In the genomic region with DNA sequence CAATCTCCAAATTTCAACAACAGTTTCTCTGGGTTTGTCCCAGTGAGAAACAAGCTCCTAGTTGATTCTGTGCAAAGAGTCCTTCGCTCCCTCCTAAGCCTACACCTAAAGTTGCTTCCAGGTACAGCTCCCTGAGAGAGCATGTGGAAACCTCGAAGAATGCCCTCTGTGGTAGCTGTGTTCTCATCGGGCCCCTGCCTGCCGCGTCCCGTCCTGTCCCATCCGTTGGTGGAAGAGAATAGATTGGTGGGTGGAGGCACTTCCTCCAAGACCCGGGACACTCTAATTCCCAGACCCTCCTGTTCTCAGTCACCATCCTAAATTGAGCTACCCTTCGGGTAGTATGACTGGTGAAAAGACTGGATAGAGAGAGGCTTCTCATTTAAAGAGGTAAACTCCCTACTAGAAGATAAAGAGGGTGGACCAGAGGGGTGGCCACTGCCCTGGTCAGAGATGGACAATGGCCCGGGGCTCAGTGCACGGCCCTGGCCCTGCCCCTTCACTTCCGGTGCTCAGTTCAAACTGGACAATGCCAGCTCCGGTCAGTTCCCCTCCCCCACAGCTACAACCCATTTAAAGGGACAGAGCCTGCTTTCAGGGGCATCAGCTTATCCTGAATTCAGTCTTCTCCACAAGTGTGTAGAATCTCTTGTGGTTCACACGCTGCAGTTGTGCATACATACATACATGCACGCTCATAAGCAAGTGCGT, we compare ENCODE assay signal across 11 mouse cellular contexts. TPM values are rescaled to one million over a fixed set of nuclear protein-coding genes. Genes with fewer than 3 reads are reported as not detected.
DNase-seq lines count a peak whose midpoint lies in the region; ATAC-seq and TF ChIP-seq lines count a peak whose summit lies in the region.
"Had no signal": no experiment of that assay in that cellular context is flagged by ENCODE, and none has a peak within 500 bp of the region (broad histone marks: within the 10 kb centered on the region; RNA-seq: fewer than 3 reads in every experiment).

No protein-coding gene starts in this region.

- H3K4me3 ChIP-seq in testis, adult 2 months (ENCODE audit: control insufficient read depth, low read depth, low read length): peak overlapping the region; percentile 32
- peak overlapping the region; percentile 16 for H3K4me3 ChIP-seq in forebrain, embryonic 14.5 days (ENCODE audit: low read depth, low read length)

- ATAC-seq in forebrain, embryonic 14.5 days: no peak
- 0 out of 2 replicates have a peak, but pooled peaks have one; percentile 12 for ATAC-seq in megakaryocyte-erythroid progenitor cell, adult 5-6 weeks (replicated peaks; ENCODE audit: low FRiP score, low TSS enrichment, poor library complexity, severe bottlenecking)
- no peak for ATAC-seq in erythroblast, adult 5-6 weeks (replicated peaks; ENCODE audit: low FRiP score, poor library complexity, severe bottlenecking)

- TF ChIP-seq POLR2A in testis, adult 2 months (IDR thresholded peaks at IDR 0.05; ENCODE audit: control insufficient read depth, low read depth, low read length): no peak

- H3K27ac ChIP-seq in testis, adult 2 months (ENCODE audit: control insufficient read depth, insufficient read depth, low read depth, low read length): no peak overlapping the region
- H3K27ac ChIP-seq in forebrain, embryonic 14.5 days (ENCODE audit: low read depth, low read length): 0 out of 2 replicates have a peak overlapping the region, but pooled peaks have one; percentile 44

- peaks cover 37% of the 10 kb centered on the region for H3K4me1 ChIP-seq in testis, adult 2 months (ENCODE audit: control insufficient read depth, insufficient read depth, low read length)
- H3K4me1 ChIP-seq in forebrain, embryonic 14.5 days (ENCODE audit: control insufficient read depth, insufficient read depth, low read length): peaks cover 14% of the 10 kb centered on the region

- H3K36me3 ChIP-seq in testis, adult 2 months (ENCODE audit: control insufficient read depth, insufficient read depth, low read length): no peaks in the 10 kb centered on the region
- H3K36me3 ChIP-seq in forebrain, embryonic 14.5 days (ENCODE audit: control insufficient read depth, insufficient read depth, low read length): no peaks in the 10 kb centered on the region

- intact Hi-C loops in heart, postnatal 14 days (cut with DNase I): no loop called here

- TF ChIP-seq CTCF in testis, adult 2 months (IDR thresholded peaks at IDR 0.05; ENCODE audit: control insufficient read depth, insufficient read depth, insufficient replicate concordance, low read depth, low read length): no peak

- no peak overlapping the region for H3K9ac ChIP-seq in forebrain, embryonic 14.5 days (ENCODE audit: low read length)

- peak overlapping the region; percentile 50 for H3K4me2 ChIP-seq in forebrain, embryonic 14.5 days (ENCODE audit: low read length)

- H3K27me3 ChIP-seq in testis, adult 2 months (ENCODE audit: control insufficient read depth, insufficient read depth, low read length): peaks cover 4% of the 10 kb centered on the region; the same call in 1 of the 2 replicates
- peaks cover 17% of the 10 kb centered on the region for H3K27me3 ChIP-seq in forebrain, embryonic 14.5 days (replicated peaks; ENCODE audit: control insufficient read depth, insufficient read depth, low read length)

- no peak for DNase-seq in testis, postnatal 10 days (ENCODE audit: low spot score)
- DNase-seq in forebrain, embryonic 14.5 days (ENCODE audit: low spot score): peak; percentile 43
- no peak for DNase-seq in urinary bladder, postnatal 14 days (ENCODE audit: low spot score)
- DNase-seq in heart, adult 11 months: no peak
- no peak for DNase-seq in heart, postnatal 14 days

- H3K9me3 ChIP-seq in forebrain, embryonic 14.5 days (replicated peaks; ENCODE audit: control insufficient read depth, low read length): no peaks in the 10 kb centered on the region

- 2% methylated on average over 16 of the region's 16 CpGs for WGBS in forebrain, embryonic 14.5 days

RNA-seq across cellular contexts. Expression of gene Lin28a, which starts 1.2 kb away (rescaled TPM):
- polyA plus RNA-seq in testis, adult 2 months (2012; rRNA removed): 1.2 TPM in 2 replicates
- polyA plus RNA-seq in forebrain, embryonic 14.5 days (2014; fragmentation: Nextera tagmentation; extraction: Ambion mirVana): not detected in 2 replicates
- not detected in 2 replicates for total RNA-seq in megakaryocyte-erythroid progenitor cell, adult 5-6 weeks (2014; fragmentation: Nextera tagmentation)
- 0.23 TPM in 1 of 2 replicates, not detected in the other for total RNA-seq in megakaryocyte-erythroid progenitor cell, adult 5-6 weeks (2017)
- total RNA-seq in erythroblast, adult 5-6 weeks (2015; ENCODE audit: low replicate concordance): 3.3 TPM in 1 of 2 replicates, not detected in the other
- total RNA-seq in erythroblast, adult 5-6 weeks (2017; ENCODE audit: low replicate concordance): 6.4 and 8.9 TPM in 2 replicates
- total RNA-seq in heart, postnatal 14 days (2021): not detected
- polyA plus RNA-seq: lung, embryonic 16.5 days; small intestine, adult 2 months had no signal

RNA-seq across cellular contexts. Expression of gene Dhdds, which starts 19.1 kb away (rescaled TPM):
- 16.6 and 17.3 TPM in 2 replicates for polyA plus RNA-seq in testis, adult 2 months (2012; rRNA removed)
- polyA plus RNA-seq in forebrain, embryonic 14.5 days (2014; fragmentation: Nextera tagmentation; extraction: Ambion mirVana): 52.7 and 57.0 TPM in 2 replicates
- total RNA-seq in megakaryocyte-erythroid progenitor cell, adult 5-6 weeks (2014; fragmentation: Nextera tagmentation): 27.0 and 34.0 TPM in 2 replicates
- total RNA-seq in megakaryocyte-erythroid progenitor cell, adult 5-6 weeks (2017): 10.6 and 26.2 TPM in 2 replicates
- total RNA-seq in erythroblast, adult 5-6 weeks (2015; ENCODE audit: low replicate concordance): 9.6 and 17.3 TPM in 2 replicates
- total RNA-seq in erythroblast, adult 5-6 weeks (2017; ENCODE audit: low replicate concordance): 6.6 and 12.2 TPM in 2 replicates
- total RNA-seq in heart, postnatal 14 days (2021): 10 to 100 TPM; 25.5 to 27.5 TPM

RNA-seq across cellular contexts. Expression of gene Zfp683, which starts 33.8 kb away (rescaled TPM):
- polyA plus RNA-seq in testis, adult 2 months (2012; rRNA removed): 0.11 TPM in 2 replicates
- polyA plus RNA-seq in forebrain, embryonic 14.5 days (2014; fragmentation: Nextera tagmentation; extraction: Ambion mirVana): not detected in 2 replicates
- not detected in 2 replicates for total RNA-seq in megakaryocyte-erythroid progenitor cell, adult 5-6 weeks (2014; fragmentation: Nextera tagmentation)
- total RNA-seq in megakaryocyte-erythroid progenitor cell, adult 5-6 weeks (2017): not detected in 2 replicates
- total RNA-seq in erythroblast, adult 5-6 weeks (2015; ENCODE audit: low replicate concordance): not detected in 2 replicates
- not detected in 2 replicates for total RNA-seq in erythroblast, adult 5-6 weeks (2017; ENCODE audit: low replicate concordance)
- not detected for total RNA-seq in heart, postnatal 14 days (2021)
- total RNA-seq: CH12.LX had no signal
- polyA plus RNA-seq: lung, embryonic 16.5 days had no signal

RNA-seq across cellular contexts. Expression of gene Crybg2, which starts 40.8 kb away (rescaled TPM):
- polyA plus RNA-seq in testis, adult 2 months (2012; rRNA removed): 2.3 and 2.4 TPM in 2 replicates
- polyA plus RNA-seq in forebrain, embryonic 14.5 days (2014; fragmentation: Nextera tagmentation; extraction: Ambion mirVana): 0.72 and 1.9 TPM in 2 replicates
- total RNA-seq in megakaryocyte-erythroid progenitor cell, adult 5-6 weeks (2014; fragmentation: Nextera tagmentation): 0.55 TPM in 1 of 2 replicates, not detected in the other
- 0.09 TPM in 1 of 2 replicates, not detected in the other for total RNA-seq in megakaryocyte-erythroid progenitor cell, adult 5-6 weeks (2017)
- not detected in 2 replicates for total RNA-seq in erythroblast, adult 5-6 weeks (2015; ENCODE audit: low replicate concordance)
- not detected in 2 replicates for total RNA-seq in erythroblast, adult 5-6 weeks (2017; ENCODE audit: low replicate concordance)
- under 1 TPM in 1 of 2 experiments, not detected in 1; 0.24 TPM for total RNA-seq in heart, postnatal 14 days (2021)

RNA-seq across cellular contexts. Expression of gene Hmgn2, which starts 51.3 kb away (rescaled TPM):
- 30.4 and 34.0 TPM in 2 replicates for polyA plus RNA-seq in testis, adult 2 months (2012; rRNA removed)
- polyA plus RNA-seq in forebrain, embryonic 14.5 days (2014; fragmentation: Nextera tagmentation; extraction: Ambion mirVana): 2,465 and 2,793 TPM in 2 replicates
- 542 and 559 TPM in 2 replicates for total RNA-seq in megakaryocyte-erythroid progenitor cell, adult 5-6 weeks (2014; fragmentation: Nextera tagmentation)
- 268 and 336 TPM in 2 replicates for total RNA-seq in megakaryocyte-erythroid progenitor cell, adult 5-6 weeks (2017)
- total RNA-seq in erythroblast, adult 5-6 weeks (2015; ENCODE audit: low replicate concordance): 970 and 984 TPM in 2 replicates
- total RNA-seq in erythroblast, adult 5-6 weeks (2017; ENCODE audit: low replicate concordance): 403 and 537 TPM in 2 replicates
- 100 to 1,000 TPM; 129 to 151 TPM for total RNA-seq in heart, postnatal 14 days (2021)
